13 mouse cellular contexts compared by ENCODE assay signal in genomic region chr5:144923351-144923750, GRCm38 (mm10). TPM values are rescaled to one million over a fixed set of nuclear protein-coding genes. Genes with fewer than 3 reads are reported as not detected.
DNase-seq lines count a peak whose midpoint lies in the region; ATAC-seq and TF ChIP-seq lines count a peak whose summit lies in the region.
"Had no signal": no experiment of that assay in that cellular context is flagged by ENCODE, and none has a peak within 500 bp of the region (broad histone marks: within the 10 kb centered on the region; RNA-seq: fewer than 3 reads in every experiment).

No protein-coding gene starts in this region.

- no peaks in the 10 kb centered on the region for H3K36me3 ChIP-seq in hindbrain, postnatal 0 days (ENCODE audit: insufficient read depth, low read length)
- no peaks in the 10 kb centered on the region for H3K36me3 ChIP-seq in hindbrain, embryonic 14.5 days (replicated peaks; ENCODE audit: control insufficient read depth, insufficient read depth)
- H3K36me3 ChIP-seq: intestine, embryonic 15.5 days; liver, embryonic 13.5 days had no signal

- no peak overlapping the region for H3K4me2 ChIP-seq in hindbrain, postnatal 0 days (ENCODE audit: low read depth, low read length)
- H3K4me2 ChIP-seq in hindbrain, embryonic 14.5 days (replicated peaks), result no peak overlapping the region
- H3K4me2 ChIP-seq: intestine, embryonic 15.5 days; liver, embryonic 13.5 days had no signal

- no peak for TF ChIP-seq CTCF in hindbrain, postnatal 0 days (IDR thresholded peaks at IDR 0.05; ENCODE audit: low read depth)

- H3K27ac ChIP-seq in hindbrain, postnatal 0 days, result no peak overlapping the region
- no peak overlapping the region for H3K27ac ChIP-seq in hindbrain, embryonic 14.5 days
- H3K27ac ChIP-seq: intestine, embryonic 15.5 days; liver, embryonic 13.5 days had no signal

- peak; percentile 73 for ATAC-seq in hindbrain, postnatal 0 days
- no peak; the same call in 1 of the 2 replicates for ATAC-seq in hindbrain, embryonic 14.5 days (ENCODE audit: low FRiP score)
- ATAC-seq: intestine, embryonic 15.5 days had no signal

- H3K27me3 ChIP-seq in hindbrain, postnatal 0 days (ENCODE audit: insufficient read depth, low read length), result no peaks in the 10 kb centered on the region
- H3K27me3 ChIP-seq in hindbrain, embryonic 14.5 days (ENCODE audit: control insufficient read depth, insufficient read depth, low read length), result no peaks in the 10 kb centered on the region
- H3K27me3 ChIP-seq: CH12.LX; intestine, embryonic 15.5 days; liver, embryonic 13.5 days had no signal

- H3K9ac ChIP-seq in hindbrain, postnatal 0 days (replicated peaks; ENCODE audit: low read length), result no peak overlapping the region
- H3K9ac ChIP-seq in hindbrain, embryonic 14.5 days, result no peak overlapping the region
- H3K9ac ChIP-seq: intestine, embryonic 15.5 days; liver, embryonic 13.5 days had no signal

- peaks cover 19% of the 10 kb centered on the region for H3K4me1 ChIP-seq in hindbrain, postnatal 0 days (ENCODE audit: insufficient read depth, low read length)
- peaks cover 8% of the 10 kb centered on the region for H3K4me1 ChIP-seq in hindbrain, embryonic 14.5 days (replicated peaks; ENCODE audit: control insufficient read depth, insufficient read depth, low read length)

- no peaks in the 10 kb centered on the region for H3K9me3 ChIP-seq in hindbrain, postnatal 0 days (ENCODE audit: low read length)
- no peaks in the 10 kb centered on the region for H3K9me3 ChIP-seq in hindbrain, embryonic 14.5 days (ENCODE audit: control insufficient read depth, low read length)
- H3K9me3 ChIP-seq: intestine, embryonic 15.5 days; liver, embryonic 13.5 days had no signal

- peak; percentile 37 for DNase-seq in hindbrain, postnatal 0 days (ENCODE audit: low spot score)
- no peak for DNase-seq in hindbrain, embryonic 14.5 days (ENCODE audit: low spot score)
- peak; percentile 60 to 68 for DNase-seq in right cerebral cortex, adult 2 months (ENCODE audit: low spot score in 2 of 2)
- DNase-seq in right cerebral cortex, postnatal 4 days, result no peak
- peak; percentile 67 to 68 for DNase-seq in left cerebral cortex, postnatal 36 days (ENCODE audit: low spot score in 2 of 2)
- no peak for DNase-seq in gastrocnemius, postnatal 36 days
- no peak for DNase-seq in adipocyte (ENCODE audit: low spot score)
- DNase-seq: adrenal gland, adult 8-10 months; liver, embryonic 13.5 days; lung, postnatal 4 days; thymus, postnatal 36 days had no signal

- intact Hi-C loops in left cerebral cortex, postnatal 36 days (cut with DNase I), result loop anchor here (1.0 to 5.0 kb wide), 2 partner anchors 9 to 39 kb away; no protein-coding TSS in a partner anchor
- intact Hi-C loops in gastrocnemius, postnatal 36 days (cut with DNase I), result no loop called here

- 36% methylated on average over 6 of the region's 6 CpGs for WGBS in hindbrain, postnatal 0 days
- 38% methylated on average over 6 of the region's 6 CpGs for WGBS in hindbrain, embryonic 14.5 days

- H3K4me3 ChIP-seq in hindbrain, postnatal 0 days (ENCODE audit: low read length), result no peak overlapping the region
- H3K4me3 ChIP-seq in hindbrain, embryonic 14.5 days (replicated peaks; ENCODE audit: low read length), result no peak overlapping the region
- H3K4me3 ChIP-seq: intestine, embryonic 15.5 days; liver, embryonic 13.5 days had no signal

RNA-seq across cellular contexts. Expression of gene Smurf1, which starts 42.3 kb away (rescaled TPM):
- total RNA-seq in hindbrain, postnatal 0 days (2014; rRNA removed), result 57.9 and 58.1 TPM in 2 replicates
- polyA plus RNA-seq in hindbrain, postnatal 0 days (2015; fragmentation: Nextera tagmentation; extraction: Ambion mirVana), result 19.5 and 22.6 TPM in 2 replicates
- 43.6 and 44.0 TPM in 2 replicates for polyA plus RNA-seq in hindbrain, embryonic 14.5 days (2014; fragmentation: Nextera tagmentation; extraction: Ambion mirVana)
- total RNA-seq in left cerebral cortex, postnatal 36 days (2021), result 10 to 100 TPM; 34.6 to 37.2 TPM
- 10 to 100 TPM in 1 of 2 experiments, 1 to 10 TPM in 1; 9.4 to 11.0 TPM for total RNA-seq in gastrocnemius, postnatal 36 days (2021)

Comparison
In these comparisons a context has a peak if more than half of its experiments do, and no peak if none do; other contexts are left out.
1. DNase-seq: peak in hindbrain, postnatal 0 days (single experiment), right cerebral cortex, adult 2 months (2 of 2) and left cerebral cortex, postnatal 36 days (2 of 2); none in hindbrain, embryonic 14.5 days (single experiment), right cerebral cortex, postnatal 4 days (single experiment), gastrocnemius, postnatal 36 days (0 of 2) and adipocyte (single experiment).